Mouse (Mus musculus): Measurements from ENCODE around the gene Grid1.

- no peak for TF ChIP-seq CTCF (IDR thresholded peaks at IDR 0.05; ENCODE audit: low read depth)
- no peak for TF ChIP-seq EP300 (IDR thresholded peaks at IDR 0.05; ENCODE audit: low read depth)
Measured at GRCm38 (mm10) chr14:35356480-35357085, 536.7 kb downstream of the Grid1 start.
